Mouse (Mus musculus) cerebellum, postnatal 36 days (tissue): Measurements from ENCODE around the gene Gtf2ird1.
"Not testable (repeated sequence)": the region's sequence is repeated elsewhere in the genome, so short reads cannot be mapped to it uniquely, and the experiment has no call there.

Experiments
- DNase-seq, 2 experiments: peaks; one replicate each; pipeline ENCODE4 v3.0.0; 2021 to 2022; ENCODE audit warnings: mixed read lengths in 2 of 2

Gene Gtf2ird1

DNA sequence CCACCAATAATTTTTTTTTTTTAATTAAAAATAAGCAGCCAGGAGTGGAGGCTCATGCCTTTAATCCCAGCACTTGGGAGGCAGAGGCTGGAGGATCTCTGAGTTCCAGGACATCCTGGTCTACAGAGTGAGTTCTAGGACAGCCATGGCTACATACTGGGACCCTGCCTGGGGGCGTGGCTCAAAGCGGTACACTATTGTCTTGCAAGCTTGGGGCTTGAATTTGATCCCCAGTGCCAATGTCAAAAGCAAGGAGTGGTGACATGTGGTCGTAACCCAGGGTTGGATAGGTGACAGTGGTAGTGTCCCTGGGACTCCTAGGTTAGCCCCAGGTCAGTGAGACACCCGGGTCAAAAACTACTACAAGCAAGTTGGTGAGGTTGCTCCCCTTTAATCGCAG lies 114.8 kb downstream of the Gtf2ird1 start:
- no peak for DNase-seq

DNA sequence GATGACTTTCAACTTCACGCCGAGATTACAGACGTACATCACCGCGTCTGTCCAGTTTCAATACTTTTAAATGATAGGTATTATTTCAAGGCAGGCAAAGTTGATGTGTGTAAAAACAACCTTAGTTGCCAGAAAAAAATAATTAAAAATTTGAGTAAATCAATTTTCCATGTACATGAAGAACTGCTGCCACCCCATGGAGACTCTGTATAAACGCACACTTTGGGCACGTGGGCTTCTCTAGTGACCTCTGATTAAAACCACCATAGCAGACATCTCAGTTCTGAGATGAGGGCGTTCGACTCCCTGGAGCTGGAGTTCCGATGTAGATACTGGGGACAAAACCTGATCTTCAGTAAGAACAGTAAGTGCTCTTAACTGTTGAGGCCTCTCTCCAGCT lies 115.2 kb downstream of the Gtf2ird1 start:
- DNase-seq = no peak

DNA sequence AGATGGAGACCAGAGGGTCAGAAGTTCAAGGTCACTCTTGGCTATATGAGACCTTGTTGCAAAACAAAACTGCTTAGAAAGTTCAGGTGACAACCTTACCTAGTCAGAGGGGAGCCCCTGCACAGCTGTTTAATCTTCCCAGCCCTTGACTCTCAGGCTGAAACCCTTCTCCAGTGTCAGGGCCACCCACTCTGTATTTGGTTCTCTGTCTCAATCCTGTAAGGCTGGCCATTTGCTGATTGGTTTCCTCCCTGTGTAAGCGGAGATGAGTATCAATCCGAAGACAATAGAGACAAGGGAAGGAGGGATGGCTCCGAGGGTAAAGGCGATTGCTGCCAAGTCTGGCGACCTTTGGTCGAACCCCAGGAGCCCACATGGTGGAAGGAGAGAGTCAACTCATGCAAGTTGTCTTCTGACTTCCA lies 116.4 kb downstream of the Gtf2ird1 start:
- no peak for DNase-seq

DNA sequence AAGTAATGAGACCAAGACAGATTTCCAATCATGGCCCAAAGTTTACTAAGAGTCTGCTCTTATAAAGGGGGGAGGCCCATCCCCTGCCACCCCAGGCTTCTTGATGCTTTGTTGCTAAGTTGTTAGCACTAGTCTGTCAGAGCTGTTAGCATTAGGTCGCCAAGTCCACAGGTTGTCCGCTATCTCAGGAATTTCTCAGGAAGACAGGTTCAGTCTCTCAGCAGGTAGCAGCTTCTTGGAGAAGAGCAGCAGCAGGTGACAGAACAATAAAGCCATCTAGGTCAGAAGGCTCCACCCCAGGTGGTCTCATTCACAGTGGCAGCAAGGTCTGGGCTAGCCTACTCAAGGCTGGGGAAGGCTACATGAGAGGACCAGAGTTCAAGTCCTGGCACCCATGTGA lies 119.5 kb downstream of the Gtf2ird1 start:
- DNase-seq = not testable (repeated sequence)

DNA sequence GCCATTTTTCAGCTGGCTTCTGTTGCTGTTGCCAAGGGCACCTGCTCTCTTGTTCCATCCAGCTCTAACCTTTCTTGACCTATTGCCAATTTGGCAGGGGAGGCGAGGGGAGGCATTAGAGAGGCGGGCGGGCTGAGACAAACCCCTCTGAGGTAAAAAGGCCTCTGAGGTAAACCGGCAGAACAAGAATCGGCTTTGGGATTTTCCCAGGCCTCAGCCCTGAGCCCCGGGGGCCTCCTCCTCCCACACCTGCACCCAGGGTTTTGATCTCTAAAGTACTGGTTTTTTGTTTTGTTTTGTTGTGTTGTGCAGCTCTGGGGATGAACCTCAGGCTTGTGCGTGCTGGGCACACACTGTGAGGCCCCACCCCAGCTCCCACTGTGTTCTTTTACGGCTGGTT lies 123.8 kb downstream of the Gtf2ird1 start:
- no peak for DNase-seq

DNA sequence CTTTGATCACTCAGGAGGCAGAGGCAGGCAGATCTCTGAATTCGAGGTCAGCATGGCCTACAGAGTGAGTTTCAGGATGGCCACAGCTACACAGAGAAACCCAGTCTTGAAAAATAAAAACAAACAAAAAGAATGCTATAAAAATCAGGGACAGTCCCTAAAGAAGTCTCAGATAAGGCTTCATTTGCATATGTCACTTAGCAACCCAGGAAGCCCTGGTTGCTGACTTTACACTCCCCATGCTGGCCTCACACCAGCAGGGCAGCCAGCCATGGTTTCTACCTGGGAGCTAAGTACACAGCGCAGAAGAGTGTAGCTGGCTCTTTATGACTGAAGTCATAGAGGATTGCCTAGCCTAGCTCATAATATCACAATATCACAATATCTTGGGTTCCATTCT lies 126.4 kb downstream of the Gtf2ird1 start:
- no peak for DNase-seq

DNA sequence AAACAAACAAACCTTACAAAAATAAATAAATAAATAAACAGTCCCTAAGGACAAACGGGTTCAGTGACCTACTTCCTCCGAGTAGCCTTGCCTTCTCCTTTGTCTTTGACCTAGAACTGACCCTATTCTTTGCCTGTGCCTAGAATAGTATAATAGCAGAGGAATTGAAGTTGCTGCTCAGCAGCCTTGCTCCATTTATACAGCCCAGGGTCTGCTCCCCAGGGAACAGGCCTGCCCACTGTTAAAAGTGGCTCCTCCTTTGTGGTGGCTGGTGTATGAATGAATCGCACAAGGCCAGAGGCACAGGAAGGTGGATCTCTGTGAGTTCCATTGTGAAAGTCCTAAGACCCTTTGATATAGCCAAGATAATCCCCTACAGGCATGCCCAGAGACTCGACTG lies 127.2 kb downstream of the Gtf2ird1 start:
- DNase-seq = no peak

DNA sequence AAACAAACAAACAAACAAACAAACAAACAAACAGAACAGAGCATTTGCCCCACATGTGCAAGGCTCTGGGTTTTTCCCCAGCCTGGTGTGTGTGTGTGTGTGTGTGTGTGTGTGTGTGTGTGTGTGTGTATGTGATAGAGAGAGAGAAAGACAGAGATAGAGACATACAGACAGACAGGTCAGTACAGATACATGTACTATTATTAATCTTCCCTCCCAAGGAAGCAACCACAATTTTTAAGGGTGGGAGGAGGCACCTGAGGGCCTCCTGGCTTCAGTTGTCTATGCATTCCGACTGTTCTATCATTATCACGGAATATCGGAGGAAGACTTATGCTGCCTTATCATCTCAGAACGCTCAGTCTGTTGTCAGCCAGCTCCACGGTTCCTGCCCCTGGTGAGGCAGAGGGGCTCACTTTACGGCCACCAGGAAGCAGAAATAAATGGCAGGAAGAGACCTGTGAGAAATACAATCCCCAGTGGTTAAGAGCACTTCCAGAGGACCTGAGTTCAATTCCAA lies 128.0 kb downstream of the Gtf2ird1 start:
- no peak for DNase-seq

DNA sequence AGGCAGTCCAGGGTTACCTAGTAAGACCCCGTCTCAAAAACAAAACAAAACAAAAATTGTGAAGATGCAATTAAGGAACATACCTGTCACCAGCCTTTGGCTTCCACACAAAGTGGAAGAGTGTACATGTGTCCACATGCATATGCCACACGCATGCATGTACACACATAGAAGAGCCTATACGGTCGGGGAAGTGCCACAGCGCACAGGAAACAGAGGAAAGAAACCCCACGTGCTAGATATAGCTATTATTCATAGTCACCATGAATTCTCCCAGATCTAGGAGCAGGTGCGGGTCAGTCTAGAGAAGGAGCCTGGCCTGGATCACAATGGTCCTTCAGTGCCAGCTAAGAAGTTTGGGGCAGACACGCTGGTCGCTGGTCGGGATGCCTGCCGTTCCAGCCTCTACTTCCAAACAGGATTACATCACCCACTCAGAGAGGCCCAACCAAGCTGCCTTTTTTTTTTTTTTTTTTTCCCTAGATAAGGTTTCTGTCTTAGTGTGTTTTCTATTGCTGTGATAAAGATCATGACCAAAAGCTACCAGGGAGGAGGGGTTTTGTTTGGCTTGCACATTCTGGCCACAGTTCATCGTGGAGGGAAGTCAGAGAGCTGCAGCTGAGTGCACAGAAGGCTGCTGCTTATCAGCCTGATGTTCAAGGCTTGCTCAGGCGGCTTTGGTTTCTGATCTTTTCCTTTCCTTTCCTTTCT lies 130.5 kb downstream of the Gtf2ird1 start:
- DNase-seq = no peak

DNA sequence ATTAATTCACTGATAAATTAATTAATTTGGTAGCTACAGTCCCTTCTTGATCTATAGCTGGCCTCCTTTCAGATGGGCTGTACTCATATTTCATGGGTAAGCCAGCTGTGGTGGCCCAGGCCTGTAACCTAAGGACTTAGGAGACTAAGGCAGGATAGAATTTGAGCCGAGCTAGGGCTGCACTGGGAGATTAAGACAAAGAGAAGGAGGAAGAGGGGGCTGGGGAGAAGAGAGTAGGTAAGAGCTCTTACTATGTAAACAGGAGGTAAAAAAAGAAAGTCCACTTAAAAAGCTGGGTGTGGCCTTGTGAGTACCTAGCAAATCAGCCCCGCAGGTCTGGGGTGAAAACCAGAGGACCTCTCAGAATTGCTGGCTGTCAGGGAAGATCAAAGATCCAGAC lies 132.6 kb downstream of the Gtf2ird1 start:
- no peak for DNase-seq

DNA sequence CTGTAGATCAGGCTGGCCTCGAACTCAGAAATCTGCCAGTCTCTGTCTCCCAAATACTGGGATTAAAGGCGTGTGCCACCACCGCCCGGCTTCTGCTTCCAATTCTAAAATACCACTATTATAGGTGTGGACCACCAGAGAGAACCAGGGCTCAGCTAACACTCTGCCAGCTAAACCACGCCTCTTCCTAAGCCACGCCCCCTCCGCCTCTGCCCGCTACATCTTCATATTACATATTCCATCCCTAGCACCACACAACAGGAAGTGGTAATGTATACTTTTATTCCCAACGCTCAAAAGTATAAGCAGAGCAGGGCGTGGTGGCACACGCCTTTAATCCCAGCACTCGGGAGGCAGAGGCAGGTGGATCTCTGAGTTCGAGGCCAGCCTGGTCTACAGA lies 133.2 kb downstream of the Gtf2ird1 start:
- DNase-seq = no peak

DNA sequence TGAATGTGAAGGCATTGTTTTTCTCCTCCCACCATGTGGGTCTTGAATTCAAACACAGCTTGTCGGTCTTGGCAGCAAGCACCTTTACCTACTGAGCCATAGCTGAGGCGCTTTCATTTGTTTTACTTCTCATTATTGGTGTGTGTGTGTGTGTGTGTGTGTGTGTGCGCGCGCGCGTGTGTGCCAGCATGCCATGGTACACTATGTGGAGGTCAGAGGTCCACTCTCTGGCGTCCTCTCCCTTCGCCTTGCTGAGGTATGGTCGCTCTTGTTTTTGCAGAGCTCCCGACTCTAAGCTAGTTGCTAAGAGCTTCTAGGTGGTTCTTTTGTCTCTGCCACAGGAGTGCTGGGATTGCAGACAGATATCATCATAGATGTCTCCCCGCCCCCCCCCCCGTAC lies 134.2 kb downstream of the Gtf2ird1 start:
- DNase-seq = no peak

DNA sequence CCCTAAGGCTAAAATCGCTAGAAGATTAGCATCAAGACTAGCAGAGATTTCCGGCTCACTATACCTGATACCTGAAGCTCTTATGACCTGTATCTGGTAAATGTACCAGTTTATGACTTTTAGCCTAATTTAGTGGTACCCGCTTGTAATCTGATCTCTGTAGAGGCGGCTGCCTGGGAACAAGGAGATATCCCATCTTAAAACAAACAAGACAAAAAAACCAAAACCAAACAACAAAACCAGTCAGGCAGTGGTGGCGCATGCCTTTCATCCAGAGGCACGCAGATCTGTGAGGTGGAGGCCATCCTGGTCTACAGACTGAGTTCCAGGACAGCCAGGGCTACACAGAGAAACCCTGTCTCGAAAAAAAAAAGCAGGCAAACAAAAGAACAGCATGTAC lies 134.8 kb downstream of the Gtf2ird1 start:
- no peak for DNase-seq

DNA sequence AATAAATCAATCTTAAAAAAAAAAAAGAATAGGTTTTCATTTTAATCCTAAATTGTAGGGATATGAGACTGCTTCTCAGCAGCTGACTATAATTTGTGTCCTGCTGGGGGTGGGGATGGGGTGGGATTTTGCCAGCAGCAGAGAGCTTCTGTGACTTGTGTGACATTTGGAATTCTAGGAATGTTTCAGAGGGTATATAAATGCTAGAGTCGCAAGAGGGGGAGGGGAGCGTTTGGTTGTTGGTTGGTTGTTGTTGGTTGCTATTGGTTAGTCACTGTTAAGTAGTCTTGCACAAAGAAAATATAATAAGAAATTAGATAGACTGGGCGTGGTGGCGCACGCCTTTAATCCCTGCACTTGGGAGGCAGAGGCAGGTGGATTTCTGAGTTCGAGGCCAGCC lies 137.6 kb downstream of the Gtf2ird1 start:
- no peak for DNase-seq

DNA sequence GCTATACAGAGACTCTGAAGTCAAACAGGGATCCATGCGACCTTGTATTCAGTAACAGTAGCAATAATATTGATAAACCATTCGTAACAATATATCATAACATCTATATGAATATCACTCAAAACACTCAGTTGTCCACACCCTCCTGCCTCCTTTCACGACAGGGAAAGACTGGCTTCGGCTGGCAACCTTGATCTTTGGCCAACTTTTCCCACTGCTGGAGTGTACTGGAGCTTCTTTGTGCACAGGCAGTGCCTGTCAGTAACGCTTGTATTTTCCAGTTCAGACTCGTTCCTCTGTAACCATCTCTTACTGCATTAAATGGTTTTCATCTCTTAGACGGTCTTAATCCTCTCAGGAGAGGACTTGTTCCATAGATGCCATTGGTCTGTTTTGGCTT lies 139.8 kb downstream of the Gtf2ird1 start:
- no peak for DNase-seq

DNA sequence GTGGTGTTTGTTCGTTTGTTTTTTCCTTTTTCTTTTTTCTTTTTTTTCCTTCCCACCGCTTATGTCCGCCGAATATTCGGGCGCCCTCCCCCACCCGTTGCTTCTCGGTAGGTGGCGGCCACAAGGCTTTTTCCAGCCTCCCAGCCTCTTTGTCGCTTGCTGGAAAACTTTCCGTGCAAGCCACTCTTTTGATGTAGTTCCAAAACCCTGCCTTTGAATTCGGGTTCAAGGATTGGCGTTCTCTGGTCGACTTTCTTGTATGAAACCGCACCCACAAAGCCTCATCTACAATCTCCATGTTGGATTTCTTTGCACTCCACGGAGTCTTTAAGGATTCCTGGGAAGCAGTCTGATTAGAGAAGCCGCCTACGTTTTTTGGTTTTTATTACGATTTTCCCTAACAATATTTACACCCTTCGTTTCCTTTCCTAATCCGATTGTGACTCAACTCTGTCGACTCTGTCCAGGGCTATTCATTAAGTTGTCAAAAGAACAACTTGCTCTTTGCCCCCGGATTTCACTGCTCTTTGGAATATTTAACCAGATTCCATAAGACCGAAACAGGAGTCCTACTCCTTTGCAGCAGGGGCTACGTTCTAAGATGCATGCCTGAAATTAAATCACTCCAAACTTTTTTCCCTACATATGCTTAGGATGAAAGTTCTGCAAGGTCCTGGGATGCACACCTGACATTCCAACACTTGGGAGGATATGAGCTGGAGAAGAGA lies 140.7 kb downstream of the Gtf2ird1 start:
- peak; percentile 39 to 40 for DNase-seq

DNA sequence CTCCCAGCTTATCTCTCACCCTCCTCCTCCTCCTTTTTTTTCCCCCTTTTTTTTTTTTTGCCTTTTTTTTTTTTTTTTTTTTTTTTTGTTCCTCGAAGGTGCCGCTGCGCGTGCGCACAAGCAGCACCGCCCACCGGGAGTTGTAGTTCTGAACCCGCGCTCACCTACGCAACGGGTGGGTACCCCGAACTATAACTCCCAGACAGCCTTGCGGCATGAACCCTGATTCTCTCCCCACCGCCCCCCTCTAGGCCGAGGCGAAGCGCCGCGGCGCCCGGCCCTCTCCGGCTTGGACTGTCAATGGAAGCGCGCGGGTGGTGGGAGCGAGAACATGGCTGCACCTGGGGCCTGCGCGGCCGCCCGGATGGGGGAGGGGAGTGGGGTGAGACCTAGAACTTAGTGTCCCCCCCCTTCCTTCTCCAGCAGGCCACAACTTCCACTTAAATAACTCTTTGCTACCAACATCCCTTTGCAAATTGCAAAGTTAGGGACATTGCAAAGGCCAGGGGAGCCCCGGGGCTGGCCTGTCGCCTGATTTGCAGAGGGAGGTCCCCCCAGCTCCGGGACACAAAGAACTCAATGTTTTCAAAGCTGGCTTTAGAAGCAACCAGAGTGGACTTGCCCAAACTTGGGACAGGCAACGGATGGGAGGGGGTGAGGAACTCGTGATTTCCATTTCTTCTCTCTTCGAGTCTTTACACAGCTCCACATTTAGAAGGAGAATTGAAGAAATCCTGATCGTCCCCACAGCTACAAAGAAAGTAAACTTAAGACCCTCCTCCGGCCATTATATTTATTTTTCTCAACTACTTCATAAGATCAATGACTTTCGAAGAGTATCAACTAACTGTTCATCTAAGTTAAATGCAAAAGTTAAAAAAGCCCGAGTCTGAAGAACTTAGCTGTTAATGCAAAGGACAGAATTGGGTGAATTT lies 141.6 kb downstream of the Gtf2ird1 start, which contains the start of gene Gtf2i:
Gene Gtf2i (minus strand): TSS at position 73 of the 935 bp plus-strand sequence.
- DNase-seq = peak; percentile 91 to 96

DNA sequence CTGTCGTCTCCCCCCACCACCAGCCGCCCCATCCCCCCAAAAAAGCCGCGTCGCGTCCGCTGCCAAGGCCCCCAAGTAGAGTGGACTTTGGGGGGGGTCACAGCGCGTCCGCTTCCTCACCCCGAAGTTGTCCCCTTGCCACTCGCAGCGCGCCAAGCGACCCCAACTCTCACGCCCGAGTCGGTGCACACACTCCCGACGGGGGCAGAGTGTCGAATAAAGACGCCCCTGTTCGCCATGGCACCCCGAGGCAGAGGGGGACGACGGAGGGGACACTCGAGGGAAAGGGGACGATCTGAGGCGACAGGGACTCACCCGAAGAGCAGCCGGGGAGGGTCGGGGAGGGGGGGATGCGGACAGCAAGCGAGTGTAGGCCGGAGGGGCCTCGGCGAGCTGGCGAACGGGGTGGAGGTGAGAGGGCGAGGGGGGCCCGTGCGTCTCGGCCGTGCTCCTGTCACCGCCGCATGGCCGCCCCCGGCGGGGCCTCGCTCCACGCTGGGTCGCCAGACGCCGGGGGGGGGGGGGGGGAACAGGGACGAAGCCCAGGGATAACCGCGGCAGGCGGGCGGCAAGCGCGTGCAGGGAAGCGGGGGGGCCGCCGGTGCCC lies 142.3 kb downstream of the Gtf2ird1 start:
- no peak for DNase-seq

DNA sequence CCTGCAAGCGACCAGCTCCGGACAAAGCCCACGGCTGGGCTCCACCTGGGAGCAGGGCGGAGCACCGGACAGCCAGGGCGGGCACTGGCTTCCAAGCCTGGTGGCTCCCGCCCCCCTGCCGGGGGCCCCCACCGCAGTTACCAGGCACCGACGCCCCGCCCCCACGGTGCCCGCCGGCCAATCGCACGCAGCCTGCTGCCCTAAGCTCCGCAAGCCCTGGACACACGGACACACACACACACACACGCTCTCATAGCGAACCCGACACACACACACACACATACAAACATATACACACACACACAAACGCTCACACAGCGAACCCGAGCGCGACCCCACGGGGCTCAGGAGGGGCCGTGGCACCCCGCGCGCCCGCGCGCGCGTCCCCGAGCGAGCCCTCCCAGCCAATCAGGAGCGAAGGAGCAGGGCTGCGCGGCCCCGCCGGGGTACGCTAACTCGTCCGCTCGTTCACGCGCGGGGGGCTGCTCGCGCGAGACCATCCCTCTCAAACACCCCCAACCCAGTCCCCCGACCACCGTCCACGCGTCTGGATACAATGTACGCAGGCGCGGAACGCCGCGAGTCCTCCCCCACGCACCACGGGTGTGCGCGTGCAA lies 143.0 kb downstream of the Gtf2ird1 start:
- DNase-seq = peak; percentile 93 to 97

DNA sequence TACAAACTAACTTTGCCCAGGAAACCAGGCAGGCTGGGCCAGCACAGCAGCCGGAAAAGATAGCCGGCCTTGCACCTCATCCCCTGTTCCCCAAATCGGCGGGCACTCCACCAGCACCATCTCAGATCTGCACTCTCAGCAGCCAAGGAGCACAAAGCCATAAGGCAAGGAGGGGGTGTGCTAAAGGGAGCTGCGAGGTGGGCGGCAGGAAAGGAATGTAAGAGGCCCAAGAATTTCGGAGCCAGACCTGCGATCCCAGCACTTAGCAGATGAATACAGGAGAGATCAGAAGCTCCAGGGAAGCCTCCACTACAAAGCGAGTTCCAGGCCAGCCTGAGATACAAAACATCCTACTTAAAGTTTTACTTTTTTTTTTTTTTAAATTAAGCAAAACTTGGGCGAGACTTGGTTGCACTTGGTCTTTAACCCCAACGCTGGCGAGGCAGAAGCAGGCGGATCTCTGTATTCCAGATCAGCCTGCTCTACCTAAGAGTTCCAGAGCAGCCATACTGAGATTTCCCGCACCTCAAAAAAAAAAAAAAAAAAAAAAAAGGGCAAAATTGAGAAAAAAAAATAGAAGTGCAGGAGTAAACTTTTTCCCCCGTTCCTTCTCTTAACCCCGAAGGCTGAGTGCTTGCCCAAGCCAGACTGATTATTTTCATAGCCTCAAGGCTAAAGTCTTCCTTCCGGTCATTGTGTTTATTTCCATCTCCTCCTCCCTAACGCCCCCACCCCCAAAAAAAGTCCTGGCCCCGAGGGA lies 143.6 kb downstream of the Gtf2ird1 start:
- no peak for DNase-seq

DNA sequence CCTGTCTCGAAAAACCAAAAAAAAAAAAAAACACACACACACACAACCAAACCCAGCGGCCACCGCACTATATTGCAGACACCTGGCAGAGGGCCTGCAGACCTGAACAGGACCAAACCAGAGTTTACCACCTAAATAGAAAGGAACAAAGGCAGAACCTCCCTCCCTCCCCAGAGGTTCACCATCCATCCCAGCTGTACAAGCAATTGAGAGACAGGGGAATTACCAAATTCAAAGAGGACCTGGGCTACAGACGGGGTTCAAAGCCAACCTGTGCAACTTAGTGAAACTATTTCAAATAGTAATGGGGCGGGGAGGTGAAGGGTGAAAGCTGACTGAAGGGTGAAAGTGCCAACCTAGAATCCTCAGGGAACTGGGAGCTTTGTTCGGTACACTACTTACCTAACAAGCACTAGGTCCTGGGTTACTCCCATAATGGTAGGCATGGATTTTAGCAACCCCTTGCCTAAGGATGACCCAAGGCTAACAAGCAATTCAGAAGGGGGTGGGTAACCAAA lies 144.6 kb downstream of the Gtf2ird1 start:
- DNase-seq = no peak
